In the genomic region with DNA sequence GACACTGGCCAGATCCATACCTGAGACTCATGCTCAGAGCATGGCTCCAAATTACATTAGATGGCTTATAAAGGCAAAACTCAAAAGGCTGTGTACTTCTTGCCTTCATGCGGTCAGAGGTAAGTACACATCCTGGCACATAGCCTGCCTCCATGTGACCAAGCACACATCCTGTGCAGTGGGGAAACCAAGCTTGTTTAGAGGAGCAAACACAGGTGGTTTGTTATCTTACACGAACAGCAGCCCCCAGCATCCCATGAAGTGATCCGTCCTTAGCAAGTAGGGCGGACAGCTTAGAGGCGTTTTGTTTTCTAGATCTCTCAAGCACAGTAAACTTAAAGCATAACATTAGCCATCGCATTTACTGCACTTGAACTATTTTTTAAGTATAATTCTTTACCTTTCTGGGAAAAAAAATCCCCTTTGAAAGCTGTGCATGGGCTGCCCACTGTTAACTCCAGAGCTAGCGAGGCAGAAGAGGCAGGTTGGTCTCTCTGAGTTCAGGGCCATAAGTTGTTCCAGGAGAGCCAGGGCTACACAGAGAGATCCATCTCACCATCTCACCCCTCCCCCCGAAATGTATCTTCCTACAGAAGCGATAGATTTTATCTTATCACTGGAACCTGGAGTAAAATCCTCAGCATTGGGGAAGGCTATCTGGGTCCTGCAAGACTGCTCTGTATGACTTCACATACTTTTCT, we compare ENCODE assay signal across 16 mouse cellular contexts. TPM values are rescaled to one million over a fixed set of nuclear protein-coding genes. Genes with fewer than 3 reads are reported as not detected.
DNase-seq lines count a peak whose midpoint lies in the region; ATAC-seq and TF ChIP-seq lines count a peak whose summit lies in the region.
"Had no signal": no experiment of that assay in that cellular context is flagged by ENCODE, and none has a peak within 500 bp of the region (broad histone marks: within the 10 kb centered on the region; RNA-seq: fewer than 3 reads in every experiment).

No protein-coding gene starts in this region.

- no peak overlapping the region for H3K9ac ChIP-seq in heart, embryonic 11.5 days (ENCODE audit: low read depth, low read length)
- H3K9ac ChIP-seq: limb, embryonic 15.5 days had no signal

- no peak overlapping the region for H3K4me2 ChIP-seq in heart, embryonic 11.5 days
- H3K4me2 ChIP-seq: limb, embryonic 15.5 days had no signal

- H3K4me1 ChIP-seq in heart, embryonic 11.5 days (ENCODE audit: control insufficient read depth, insufficient read depth, low read length) = no peaks in the 10 kb centered on the region
- H3K4me1 ChIP-seq: limb, embryonic 15.5 days had no signal

- no peak overlapping the region for H3K4me3 ChIP-seq in heart, embryonic 11.5 days (ENCODE audit: low read depth, low read length)
- H3K4me3 ChIP-seq in gastrocnemius, adult 2 months = no peak overlapping the region
- H3K4me3 ChIP-seq: forebrain, embryonic 10.5 days; left cerebral cortex, adult 2 months; limb, embryonic 15.5 days had no signal

- peak; percentile 59 for DNase-seq in heart, adult 11 months
- peak; percentile 66 for DNase-seq in thymus, postnatal 25 days
- no peak for DNase-seq in ovary, adult 18-20 months (ENCODE audit: low spot score)
- DNase-seq in gastrocnemius, adult 2 months = no peak
- DNase-seq in frontal cortex, postnatal 25 days (ENCODE audit: low spot score in 2 of 2) = no peak
- DNase-seq: adrenal gland, adult 2 months; gastrocnemius, postnatal 25 days; retina, postnatal 1 day had no signal

- H3K9me3 ChIP-seq in heart, embryonic 11.5 days (replicated peaks; ENCODE audit: control insufficient read depth, low read length) = no peaks in the 10 kb centered on the region
- H3K9me3 ChIP-seq: forebrain, embryonic 10.5 days; limb, embryonic 15.5 days had no signal

- H3K27me3 ChIP-seq in heart, embryonic 11.5 days (ENCODE audit: control insufficient read depth, insufficient read depth, low read length) = no peaks in the 10 kb centered on the region
- H3K27me3 ChIP-seq: limb, embryonic 15.5 days had no signal

- TF ChIP-seq CTCF in gastrocnemius, adult 2 months (IDR thresholded peaks at IDR 0.05) = no peak

- intact Hi-C loops in gastrocnemius, adult 2 months (cut with DNase I) = no loop called here

- no peak overlapping the region for H3K27ac ChIP-seq in heart, embryonic 11.5 days (ENCODE audit: low read depth, low read length)
- no peak overlapping the region for H3K27ac ChIP-seq in gastrocnemius, adult 2 months
- H3K27ac ChIP-seq: forebrain, embryonic 10.5 days; kidney, postnatal 0 days; left cerebral cortex, adult 2 months; limb, embryonic 15.5 days had no signal

- peaks cover 27% of the 10 kb centered on the region for H3K36me3 ChIP-seq in heart, embryonic 11.5 days (ENCODE audit: control insufficient read depth, insufficient read depth, low read length)

- WGBS in heart, embryonic 11.5 days (ENCODE audit: insufficient replicate concordance) = 82% methylated on average over 9 of the region's 9 CpGs

- no peak for ATAC-seq in heart, embryonic 11.5 days (replicated peaks; ENCODE audit: insufficient number of reproducible peaks, low FRiP score, low TSS enrichment)
- peak; percentile 82 for ATAC-seq in erythroid progenitor cell, adult 5-6 weeks (replicated peaks; ENCODE audit: low FRiP score, poor library complexity, severe bottlenecking)
- peak; percentile 85 for ATAC-seq in megakaryocyte progenitor cell, adult 5-6 weeks (replicated peaks; ENCODE audit: poor library complexity)
- ATAC-seq: hindbrain, embryonic 16.5 days had no signal

RNA-seq across cellular contexts. Expression of a gene that starts 32.1 kb away (rescaled TPM):
- polyA plus RNA-seq in heart, embryonic 11.5 days (2014; fragmentation: Nextera tagmentation; extraction: Ambion mirVana) = 32.7 and 47.9 TPM in 2 replicates
- 53.7 and 59.1 TPM in 2 replicates for total RNA-seq in erythroid progenitor cell, adult 5-6 weeks (2015; ENCODE audit: low replicate concordance)
- 32.6 and 50.2 TPM in 2 replicates for total RNA-seq in erythroid progenitor cell, adult 5-6 weeks (2017; ENCODE audit: low replicate concordance)
- total RNA-seq in megakaryocyte progenitor cell, adult 5-6 weeks (2015) = 39.1 and 39.8 TPM in 2 replicates
- 22.2 and 30.3 TPM in 2 replicates for total RNA-seq in megakaryocyte progenitor cell, adult 5-6 weeks (2017)
- 1 to 10 TPM; 5.0 to 7.8 TPM for total RNA-seq in gastrocnemius, adult 2 months (2021)

Comparison
In these comparisons a context has a peak if more than half of its experiments do, and no peak if none do; other contexts are left out.
1. DNase-seq: peak in heart, adult 11 months (single experiment) and thymus, postnatal 25 days (single experiment); none in ovary, adult 18-20 months (single experiment), gastrocnemius, adult 2 months (single experiment) and frontal cortex, postnatal 25 days (0 of 2).